ENCODE assay signal across 16 mouse cellular contexts in the genomic region with DNA sequence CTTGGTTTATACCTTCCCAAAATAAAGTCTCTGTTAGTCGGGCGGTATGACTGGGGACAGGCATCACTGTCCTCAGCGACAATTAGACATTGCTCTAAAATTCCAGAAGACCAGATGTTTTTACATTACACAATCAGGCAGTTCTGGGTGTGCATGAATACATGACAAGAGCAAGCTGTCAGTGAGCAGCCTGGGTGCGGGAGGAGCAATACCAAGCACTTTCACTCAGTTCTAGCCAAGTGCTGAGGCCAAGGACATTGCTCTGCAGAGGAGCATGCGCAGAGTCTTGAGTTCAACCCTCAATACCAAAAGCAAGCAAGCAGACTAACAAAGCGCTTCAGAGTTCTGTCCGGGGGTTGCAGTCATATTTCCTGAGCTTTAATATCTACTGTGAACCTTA. TPM values are rescaled to one million over a fixed set of nuclear protein-coding genes. Genes with fewer than 3 reads are reported as not detected.
DNase-seq lines count a peak whose midpoint lies in the region; ATAC-seq and TF ChIP-seq lines count a peak whose summit lies in the region.
"Had no signal": no experiment of that assay in that cellular context is flagged by ENCODE, and none has a peak within 500 bp of the region (broad histone marks: within the 10 kb centered on the region; RNA-seq: fewer than 3 reads in every experiment).

No protein-coding gene starts in this region.

- peak; percentile 70 for ATAC-seq in intestine, embryonic 15.5 days
- ATAC-seq in intestine, postnatal 0 days: no peak
- ATAC-seq in liver, embryonic 11.5 days (replicated peaks; ENCODE audit: low FRiP score): no peak
- ATAC-seq: inflammation-experienced regulatory T-cells, adult 6 months; midbrain, embryonic 13.5 days had no signal

- H3K27ac ChIP-seq in intestine, embryonic 15.5 days: no peak overlapping the region
- H3K27ac ChIP-seq in intestine, postnatal 0 days (ENCODE audit: low read depth, low read length): no peak overlapping the region
- H3K27ac ChIP-seq in liver, embryonic 11.5 days (ENCODE audit: low read depth, low read length): no peak overlapping the region
- H3K27ac ChIP-seq: heart, embryonic 15.5 days; liver, embryonic 13.5 days; midbrain, embryonic 13.5 days; neural tube, embryonic 13.5 days had no signal

- H3K9ac ChIP-seq in intestine, embryonic 15.5 days: no peak overlapping the region
- no peak overlapping the region for H3K9ac ChIP-seq in intestine, postnatal 0 days (ENCODE audit: low read depth, low read length)
- no peak overlapping the region for H3K9ac ChIP-seq in liver, embryonic 11.5 days (ENCODE audit: low read depth, low read length)
- H3K9ac ChIP-seq: heart, embryonic 15.5 days; liver, embryonic 13.5 days; midbrain, embryonic 13.5 days; neural tube, embryonic 13.5 days had no signal

- no peaks in the 10 kb centered on the region for H3K36me3 ChIP-seq in intestine, embryonic 15.5 days
- no peaks in the 10 kb centered on the region for H3K36me3 ChIP-seq in intestine, postnatal 0 days (ENCODE audit: control insufficient read depth, insufficient read depth)
- no peaks in the 10 kb centered on the region for H3K36me3 ChIP-seq in liver, embryonic 11.5 days (ENCODE audit: control insufficient read depth, insufficient read depth, low read length)
- H3K36me3 ChIP-seq: heart, embryonic 15.5 days; liver, embryonic 13.5 days; midbrain, embryonic 13.5 days; neural tube, embryonic 13.5 days had no signal

- H3K4me3 ChIP-seq in intestine, embryonic 15.5 days (replicated peaks): no peak overlapping the region
- H3K4me3 ChIP-seq in intestine, postnatal 0 days (ENCODE audit: low read depth, low read length): no peak overlapping the region
- H3K4me3 ChIP-seq in liver, embryonic 11.5 days (ENCODE audit: low read depth, low read length): no peak overlapping the region
- H3K4me3 ChIP-seq: heart, embryonic 15.5 days; liver, embryonic 13.5 days; midbrain, embryonic 13.5 days; neural tube, embryonic 13.5 days had no signal

- no peak overlapping the region for H3K4me2 ChIP-seq in intestine, embryonic 15.5 days (replicated peaks)
- no peak overlapping the region for H3K4me2 ChIP-seq in intestine, postnatal 0 days (replicated peaks; ENCODE audit: low read depth)
- H3K4me2 ChIP-seq in liver, embryonic 11.5 days: no peak overlapping the region
- H3K4me2 ChIP-seq: heart, embryonic 15.5 days; liver, embryonic 13.5 days; midbrain, embryonic 13.5 days; neural tube, embryonic 13.5 days had no signal

- intact Hi-C loops in heart, postnatal 25 days (cut with DNase I): no loop called here

- no peaks in the 10 kb centered on the region for H3K4me1 ChIP-seq in intestine, embryonic 15.5 days (replicated peaks)
- no peaks in the 10 kb centered on the region for H3K4me1 ChIP-seq in intestine, postnatal 0 days (replicated peaks; ENCODE audit: control insufficient read depth, insufficient read depth, low read length)
- H3K4me1 ChIP-seq in liver, embryonic 11.5 days (replicated peaks; ENCODE audit: control insufficient read depth, insufficient read depth, low read length): no peaks in the 10 kb centered on the region
- H3K4me1 ChIP-seq: liver, embryonic 13.5 days; midbrain, embryonic 13.5 days; neural tube, embryonic 13.5 days had no signal

- WGBS in intestine, embryonic 15.5 days: 58% methylated on average over 7 of the region's 7 CpGs
- WGBS in intestine, postnatal 0 days: 67% methylated on average over 7 of the region's 7 CpGs
- 84% methylated on average over 7 of the region's 7 CpGs for WGBS in liver, embryonic 11.5 days

- H3K27me3 ChIP-seq in intestine, embryonic 15.5 days (replicated peaks): no peaks in the 10 kb centered on the region
- H3K27me3 ChIP-seq in intestine, postnatal 0 days (replicated peaks; ENCODE audit: control insufficient read depth, insufficient read depth, low read length): no peaks in the 10 kb centered on the region
- no peaks in the 10 kb centered on the region for H3K27me3 ChIP-seq in liver, embryonic 11.5 days (replicated peaks; ENCODE audit: control insufficient read depth, insufficient read depth, low read length)
- H3K27me3 ChIP-seq: heart, embryonic 15.5 days; liver, embryonic 13.5 days; midbrain, embryonic 13.5 days; neural tube, embryonic 13.5 days had no signal

- DNase-seq in R1 (ENCODE audit: low read depth, low spot score): peak; percentile 63
- peak; percentile 47 for DNase-seq in heart, postnatal 25 days (ENCODE audit: low spot score)
- peak; percentile 54 for DNase-seq in lung, postnatal 25 days (ENCODE audit: low spot score)
- no peak for DNase-seq in layer of hippocampus, adult 11-12 months (ENCODE audit: low spot score)
- no peak for DNase-seq in cerebellum, adult 9-11 months
- DNase-seq in liver, embryonic 11.5 days (ENCODE audit: low spot score): no peak
- DNase-seq: liver, embryonic 13.5 days; right cerebral cortex, postnatal 25 days; thymus, postnatal 14 days had no signal

- no peaks in the 10 kb centered on the region for H3K9me3 ChIP-seq in intestine, embryonic 15.5 days
- no peaks in the 10 kb centered on the region for H3K9me3 ChIP-seq in intestine, postnatal 0 days (ENCODE audit: control insufficient read depth)
- H3K9me3 ChIP-seq in liver, embryonic 11.5 days (ENCODE audit: control insufficient read depth, low read length): no peaks in the 10 kb centered on the region
- H3K9me3 ChIP-seq: heart, embryonic 15.5 days; liver, embryonic 13.5 days; midbrain, embryonic 13.5 days; neural tube, embryonic 13.5 days had no signal

- no peak for TF ChIP-seq CTCF in intestine, postnatal 0 days (IDR thresholded peaks at IDR 0.05; ENCODE audit: low read depth)

RNA-seq across cellular contexts. Expression of gene Cga, which starts 14.5 kb away (rescaled TPM):
- not detected in 2 replicates for polyA plus RNA-seq in intestine, embryonic 15.5 days (2015; fragmentation: Nextera tagmentation; extraction: Ambion mirVana)
- not detected in 2 replicates for polyA plus RNA-seq in intestine, postnatal 0 days (2015; fragmentation: Nextera tagmentation; extraction: Ambion mirVana)
- not detected for total RNA-seq in heart, postnatal 25 days (2021)
- 0.29 TPM in 1 of 2 replicates, not detected in the other for polyA plus RNA-seq in liver, embryonic 11.5 days (2014; fragmentation: Nextera tagmentation; extraction: Ambion mirVana)
- total RNA-seq: left cerebral cortex, postnatal 10 days had no signal
- polyA plus RNA-seq: heart, embryonic 15.5 days; inflammation-experienced regulatory T-cells, adult 6 months; midbrain, embryonic 13.5 days had no signal

RNA-seq across cellular contexts. Expression of gene Zfp292, which starts 25.4 kb away (rescaled TPM):
- 14.9 and 16.8 TPM in 2 replicates for polyA plus RNA-seq in intestine, embryonic 15.5 days (2015; fragmentation: Nextera tagmentation; extraction: Ambion mirVana)
- 8.0 and 8.7 TPM in 2 replicates for polyA plus RNA-seq in intestine, postnatal 0 days (2015; fragmentation: Nextera tagmentation; extraction: Ambion mirVana)
- total RNA-seq in heart, postnatal 25 days (2021): 10 to 100 TPM; 14.6 to 15.6 TPM
- 16.2 and 16.8 TPM in 2 replicates for polyA plus RNA-seq in liver, embryonic 11.5 days (2014; fragmentation: Nextera tagmentation; extraction: Ambion mirVana)

Comparison
In these comparisons a context has a peak if more than half of its experiments do, and no peak if none do; other contexts are left out.
1. DNase-seq: peak in R1 (single experiment), heart, postnatal 25 days (single experiment) and lung, postnatal 25 days (single experiment); none in layer of hippocampus, adult 11-12 months (single experiment), cerebellum, adult 9-11 months (single experiment) and liver, embryonic 11.5 days (single experiment).